Mouse (Mus musculus) right cerebral cortex, postnatal 14 days (tissue): ENCODE results near the gene Slc35c1.
A peak's percentile ranks its signal among the peaks of the same experiment; 100 is the strongest.

Experiments used
- DNase-seq: peaks from one replicate; pipeline ENCODE4 v3.0.0; 2022

Slc35c1 gene

DNA sequence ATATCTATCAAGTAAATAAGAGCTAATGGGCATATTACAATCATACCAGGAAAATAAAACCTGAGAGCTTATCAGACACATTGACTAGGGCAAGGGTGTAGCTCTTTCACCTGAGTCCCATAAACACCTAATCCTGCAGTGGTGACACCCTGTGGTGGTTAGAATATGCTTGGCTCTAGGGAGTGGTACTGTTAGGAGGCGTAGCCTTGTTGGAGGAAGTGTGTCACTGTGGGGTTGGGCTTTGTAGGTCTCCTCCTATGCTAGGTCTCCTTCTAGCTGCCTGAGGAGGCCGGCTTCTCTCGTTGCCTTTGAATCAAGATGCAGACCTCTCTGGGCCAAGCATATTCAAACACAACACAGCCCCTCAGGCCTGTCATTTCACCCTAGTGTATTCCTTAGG, 14.6 kb upstream of the Slc35c1 start:
- no peak for DNase-seq

DNA sequence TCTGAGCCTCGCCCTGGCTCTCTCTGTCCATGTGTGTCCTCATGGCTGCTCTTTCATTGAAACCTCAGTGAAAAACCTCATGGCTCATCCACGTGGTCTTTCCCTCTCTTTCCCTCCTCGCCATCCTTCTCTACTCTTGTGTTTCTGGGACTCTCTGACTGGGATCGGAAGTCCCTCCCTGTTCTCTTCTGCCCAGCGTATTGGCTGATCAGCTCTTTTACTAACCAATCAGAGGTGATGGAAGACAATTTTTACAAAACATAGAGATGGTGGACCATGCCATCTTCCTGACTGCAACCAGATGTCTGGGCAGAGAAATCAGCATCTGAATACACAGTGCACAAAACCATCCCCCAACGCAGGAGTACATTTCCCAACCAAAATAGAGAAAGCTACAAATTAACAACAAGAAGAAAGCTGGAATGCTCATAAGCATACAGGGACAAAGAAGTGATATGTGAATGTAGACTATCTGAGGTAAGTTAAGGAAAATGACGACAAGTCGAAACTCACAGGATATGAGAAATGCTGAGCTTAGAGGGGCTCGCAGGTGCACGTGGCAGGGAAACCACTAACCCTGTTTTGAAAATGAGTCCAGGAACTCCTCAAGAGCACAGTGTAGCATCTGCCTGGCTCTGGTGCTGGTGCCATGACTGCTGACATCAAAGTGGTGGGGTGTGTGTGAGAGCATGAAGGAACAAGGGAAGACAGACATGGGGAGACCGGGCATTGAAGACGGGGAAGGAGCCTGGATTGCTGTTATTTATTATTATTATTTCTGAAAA, 11.7 kb upstream of the Slc35c1 start:
- DNase-seq, result no peak

DNA sequence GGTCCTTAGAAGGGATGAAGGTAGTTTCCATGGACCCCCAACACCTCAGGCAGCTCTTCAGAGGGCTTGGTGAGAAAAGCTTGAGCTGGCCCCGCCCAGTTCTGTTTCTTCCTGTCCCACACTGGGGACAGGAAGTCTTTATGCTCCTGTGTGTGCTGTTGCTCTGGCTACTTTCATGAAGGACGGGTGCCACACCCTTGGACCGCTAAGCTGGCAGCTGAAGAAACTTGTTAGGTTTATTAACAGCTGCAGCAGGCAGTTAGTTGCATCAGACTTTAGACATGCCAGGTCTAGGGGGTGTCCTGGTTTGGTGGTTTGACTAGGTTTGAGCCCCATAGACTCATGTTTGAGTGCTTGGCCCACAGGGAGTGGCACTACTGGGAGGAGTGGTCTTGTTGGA, 4.4 kb upstream of the Slc35c1 start:
- no peak for DNase-seq

DNA sequence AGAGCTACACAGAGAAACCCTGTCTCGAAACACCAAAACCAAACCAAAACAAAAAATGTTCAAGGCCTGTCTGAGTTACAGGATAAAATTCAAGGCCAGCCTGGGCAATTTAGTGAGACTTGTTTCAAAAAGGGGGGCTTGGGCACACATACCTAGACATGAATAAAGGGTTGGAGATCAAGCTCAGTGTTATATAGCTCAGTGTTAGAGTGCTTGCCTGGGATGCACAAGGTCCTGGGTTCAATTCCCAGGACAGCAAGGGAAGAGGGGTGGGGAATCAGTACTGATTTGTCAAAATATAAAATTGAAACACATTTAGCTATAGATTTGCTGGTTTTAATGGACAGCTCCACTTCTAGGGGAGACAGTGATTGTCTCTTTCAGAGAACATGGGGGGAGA, 877 bp upstream of the Slc35c1 start:
- DNase-seq, result no peak

DNA sequence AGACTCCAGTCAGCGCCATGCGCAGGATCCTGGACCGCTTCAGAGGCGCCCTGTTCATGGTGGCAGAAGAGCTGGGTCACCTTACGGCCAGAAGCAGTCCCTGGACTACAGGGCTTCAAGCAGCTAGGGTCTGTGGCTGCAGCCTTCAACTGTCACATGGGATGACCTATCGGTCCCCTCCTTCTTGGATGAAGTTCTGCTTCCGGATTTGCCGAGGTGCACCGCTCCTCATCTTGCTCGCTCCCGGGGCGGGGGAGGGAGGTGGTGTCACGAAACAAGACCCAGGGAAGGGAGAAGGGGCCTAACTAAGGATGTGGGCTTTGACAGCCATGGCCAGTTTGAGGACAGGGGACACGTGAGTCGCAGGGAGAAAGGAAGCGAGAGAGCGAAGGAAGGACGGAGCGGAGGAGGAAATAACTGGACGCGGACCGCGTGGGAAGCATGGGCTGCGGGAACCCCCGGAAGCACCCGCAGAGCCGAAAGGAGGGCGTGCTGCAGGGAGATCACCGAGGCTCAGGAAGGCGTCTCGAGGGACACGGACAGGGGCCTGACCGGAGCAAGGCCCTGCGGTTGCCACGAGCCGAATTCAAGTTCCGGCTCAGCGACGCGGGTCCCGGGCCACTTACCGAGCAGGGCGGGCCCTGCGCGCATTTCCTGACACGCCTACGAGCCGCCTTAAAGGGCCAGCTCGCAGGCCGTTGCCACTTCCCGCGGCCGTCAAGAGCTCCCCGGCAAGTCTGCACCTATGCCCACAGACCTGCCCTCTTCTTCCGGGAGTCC, 1.0 kb downstream of the Slc35c1 start:
- DNase-seq, result peak; percentile 79

DNA sequence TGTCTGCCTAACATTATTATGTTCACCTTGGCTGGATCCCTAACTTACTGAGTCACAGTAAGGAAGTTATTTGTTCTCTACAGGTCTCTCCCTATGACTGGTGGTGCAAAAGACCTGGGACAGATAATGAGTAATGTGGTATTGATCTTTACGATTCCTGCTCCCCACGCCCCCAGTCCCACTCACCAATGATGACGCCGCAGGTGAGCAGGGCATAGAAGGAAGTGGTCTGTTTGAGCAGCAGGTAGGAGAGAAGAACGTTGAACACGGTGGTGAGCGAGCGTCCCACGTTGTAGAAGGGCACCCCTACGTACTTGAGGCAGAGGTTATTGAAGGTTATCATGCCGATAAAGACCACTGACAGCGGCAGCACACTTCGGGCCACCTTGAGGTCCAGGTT, 1.9 kb downstream of the Slc35c1 start:
- no peak for DNase-seq

DNA sequence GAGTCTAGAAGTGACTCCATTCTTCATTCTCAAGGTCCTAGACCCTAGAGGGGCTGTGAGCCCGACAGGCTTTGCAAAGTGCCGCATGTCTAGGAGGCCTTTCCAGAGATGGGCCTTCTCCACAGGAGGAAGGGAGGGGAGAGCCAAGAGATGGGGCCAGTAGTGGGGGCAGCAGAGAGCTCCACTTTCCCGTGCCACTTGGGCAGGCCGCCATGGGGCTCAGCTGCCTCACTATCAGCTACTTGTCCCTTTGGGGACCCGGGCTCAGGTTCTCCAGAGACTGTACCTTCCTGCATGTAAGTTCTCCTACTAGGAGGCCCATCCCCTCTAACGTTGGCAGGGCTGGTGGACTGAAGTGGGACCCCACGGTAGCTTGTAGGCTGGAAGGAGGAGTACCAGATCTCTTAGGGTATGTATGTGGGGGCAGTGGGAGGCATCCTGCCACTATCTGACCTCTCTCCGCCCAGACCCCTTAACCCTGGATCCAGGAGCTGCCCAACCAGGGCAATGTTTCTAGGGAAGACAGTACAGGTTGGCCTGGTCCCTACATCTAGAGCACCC, 3.3 kb downstream of the Slc35c1 start:
- peak; percentile 23 for DNase-seq

DNA sequence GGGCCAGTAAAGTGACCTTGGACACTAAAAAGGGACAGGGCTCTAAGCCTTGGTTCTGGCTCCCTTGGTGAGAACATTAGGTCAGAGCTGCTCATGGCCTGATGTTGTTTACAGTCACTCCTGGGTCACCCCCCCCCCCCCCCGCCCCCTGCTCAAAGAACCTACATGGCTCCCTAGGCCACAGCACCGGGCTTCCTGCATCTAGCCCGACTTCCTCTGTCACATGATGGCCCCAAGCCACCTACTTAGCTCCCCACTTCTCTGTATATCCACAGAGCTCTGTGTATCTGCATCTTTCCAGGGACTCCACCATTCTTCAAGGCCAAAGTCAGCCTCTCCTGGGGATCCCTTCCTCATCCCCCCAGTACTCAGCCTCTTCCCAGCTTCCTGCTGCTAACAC, 4.6 kb downstream of the Slc35c1 start:
- no peak for DNase-seq

DNA sequence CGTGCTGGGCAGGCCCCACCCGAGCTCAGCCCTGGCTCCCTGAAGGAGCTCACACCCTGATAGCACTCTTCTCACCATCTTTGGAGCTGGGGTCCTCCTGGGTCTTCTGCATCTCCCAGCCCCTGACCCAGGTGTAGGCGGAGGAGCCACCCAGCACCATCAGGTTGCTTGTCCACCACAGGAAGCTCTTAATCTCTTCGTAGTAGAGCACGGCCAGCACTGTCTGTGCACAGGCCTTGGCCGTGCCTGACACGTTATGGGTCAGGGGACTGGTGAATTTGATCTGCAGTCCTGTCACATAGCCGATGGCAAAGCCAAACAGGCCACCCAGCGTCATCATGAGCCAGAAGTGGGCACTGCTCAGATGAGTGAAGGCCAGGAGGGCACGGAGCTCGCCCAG, 6.2 kb downstream of the Slc35c1 start:
- no peak for DNase-seq

DNA sequence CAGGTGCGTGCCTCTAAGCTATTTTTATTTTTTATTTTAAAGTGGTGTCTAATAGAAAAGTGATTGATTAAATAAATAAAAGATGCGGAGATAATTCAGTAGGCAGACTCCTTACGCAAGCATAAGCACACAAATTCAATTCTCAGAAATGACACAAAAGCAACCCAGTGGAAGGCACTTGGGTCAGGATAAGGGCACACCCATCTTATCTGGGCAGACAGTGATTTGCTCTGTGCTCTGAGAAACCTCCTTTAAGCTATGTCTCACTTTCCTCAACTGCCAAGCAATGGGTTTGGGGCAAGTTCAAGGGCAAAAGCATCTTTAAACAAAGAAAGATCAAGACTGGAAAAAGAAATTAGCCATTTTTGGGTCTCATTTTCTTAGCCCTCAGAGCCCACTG, 9.2 kb downstream of the Slc35c1 start:
- DNase-seq, result no peak

DNA sequence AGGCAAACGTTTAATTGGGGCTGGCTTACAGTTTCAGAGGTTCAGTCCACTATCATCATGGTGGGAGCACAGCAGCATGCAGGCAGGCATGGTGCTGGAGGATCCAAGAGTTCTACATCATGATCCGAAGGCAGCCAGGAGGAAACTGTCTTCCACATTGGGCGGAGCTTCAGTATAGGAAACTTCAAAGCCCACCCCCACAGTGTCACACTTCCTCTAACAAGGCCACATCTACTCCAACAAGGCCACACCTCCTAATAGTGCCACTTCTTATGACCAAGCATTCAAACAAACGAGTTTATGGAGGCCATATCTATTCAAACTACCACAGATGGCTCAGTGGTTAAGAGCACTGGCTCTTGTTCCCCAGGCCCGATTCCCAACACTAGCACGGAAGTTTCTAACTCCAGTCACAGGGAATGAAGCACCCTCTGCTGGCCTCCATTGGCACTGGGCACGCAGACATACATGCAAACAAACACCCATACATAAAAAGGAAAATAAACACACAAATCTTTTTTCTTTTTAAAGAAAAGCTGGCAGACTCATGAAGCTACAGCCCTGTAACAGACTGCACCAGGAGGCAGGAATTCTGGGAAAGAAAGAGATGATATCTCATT, 13.1 kb downstream of the Slc35c1 start:
- DNase-seq, result no peak

DNA sequence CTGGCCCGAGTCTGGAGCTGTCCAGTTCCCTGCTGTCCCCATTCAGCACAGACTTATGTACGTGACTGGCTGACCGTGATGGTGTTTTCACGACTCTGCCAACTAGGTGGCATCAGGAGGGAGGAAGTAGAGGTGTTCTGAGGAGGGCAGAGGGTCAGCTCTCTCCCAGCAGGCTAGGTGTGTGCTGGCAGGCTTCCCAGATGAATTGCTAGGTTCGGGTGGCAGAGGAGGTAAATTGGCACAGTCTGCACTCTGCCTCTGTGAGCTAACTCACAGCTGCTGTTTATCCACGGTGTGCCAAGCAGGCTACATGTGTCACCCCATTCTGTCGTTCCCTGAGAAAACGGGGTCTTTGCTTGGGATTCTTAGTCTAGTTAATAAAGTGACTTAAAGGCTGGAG, 13.7 kb downstream of the Slc35c1 start:
- DNase-seq, result no peak

DNA sequence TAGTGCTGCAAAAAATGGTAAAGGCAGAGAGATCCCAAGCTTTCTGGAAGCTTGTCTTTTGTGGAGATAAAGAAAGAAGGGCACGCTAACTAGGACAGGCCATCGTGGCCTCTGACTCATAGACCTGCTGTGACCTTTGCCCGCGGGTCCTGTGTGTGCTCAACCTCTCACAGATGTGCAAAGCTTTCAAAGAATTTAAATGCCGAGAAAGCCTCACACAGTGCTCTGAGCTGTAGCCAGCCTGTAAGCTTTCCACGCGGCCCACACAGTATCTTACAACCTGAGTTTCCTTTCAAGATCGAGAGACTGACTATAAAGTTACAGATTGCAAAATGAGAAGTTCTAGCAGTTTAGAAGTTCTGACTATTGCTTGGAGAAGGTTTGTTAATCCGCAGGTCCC, 14.4 kb downstream of the Slc35c1 start:
- no peak for DNase-seq

DNA sequence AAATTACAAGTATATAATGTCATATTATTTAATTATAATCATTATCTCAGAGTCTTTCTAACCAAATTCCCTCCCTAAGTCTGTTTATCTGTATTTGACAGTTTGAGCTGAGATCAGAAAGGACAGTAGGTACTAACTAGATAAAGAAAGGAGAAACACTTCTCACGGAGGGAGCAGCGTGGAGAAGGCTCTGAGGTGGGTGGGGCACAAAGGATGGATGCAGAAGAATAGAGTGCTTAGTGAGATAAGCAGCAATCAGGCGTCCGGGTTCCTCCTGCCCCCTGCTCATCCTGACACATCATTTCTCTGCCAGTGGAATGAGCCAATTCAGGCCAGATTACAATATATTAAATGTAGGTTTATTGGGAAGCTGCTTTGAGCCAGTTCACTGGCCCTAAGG, 16.0 kb downstream of the Slc35c1 start:
- DNase-seq, result no peak

DNA sequence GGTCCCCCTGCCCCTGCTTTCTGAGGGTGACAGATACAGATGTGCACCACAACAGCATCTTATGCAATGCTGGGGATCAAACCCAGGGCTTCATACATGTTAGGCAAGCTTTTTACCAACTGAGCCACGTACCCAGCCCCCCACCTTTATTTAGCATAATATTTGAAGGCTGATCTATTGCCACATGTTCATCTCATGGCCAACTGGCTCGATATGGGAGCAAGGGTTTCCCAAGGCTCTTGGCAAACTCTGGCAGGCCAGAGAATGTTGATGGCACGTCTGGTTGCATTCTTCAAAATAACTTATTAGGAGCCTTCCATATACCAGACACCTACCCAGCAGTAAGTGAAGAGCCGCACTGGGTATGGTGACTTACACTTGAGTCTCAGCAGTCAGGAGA, 17.0 kb downstream of the Slc35c1 start:
- no peak for DNase-seq

DNA sequence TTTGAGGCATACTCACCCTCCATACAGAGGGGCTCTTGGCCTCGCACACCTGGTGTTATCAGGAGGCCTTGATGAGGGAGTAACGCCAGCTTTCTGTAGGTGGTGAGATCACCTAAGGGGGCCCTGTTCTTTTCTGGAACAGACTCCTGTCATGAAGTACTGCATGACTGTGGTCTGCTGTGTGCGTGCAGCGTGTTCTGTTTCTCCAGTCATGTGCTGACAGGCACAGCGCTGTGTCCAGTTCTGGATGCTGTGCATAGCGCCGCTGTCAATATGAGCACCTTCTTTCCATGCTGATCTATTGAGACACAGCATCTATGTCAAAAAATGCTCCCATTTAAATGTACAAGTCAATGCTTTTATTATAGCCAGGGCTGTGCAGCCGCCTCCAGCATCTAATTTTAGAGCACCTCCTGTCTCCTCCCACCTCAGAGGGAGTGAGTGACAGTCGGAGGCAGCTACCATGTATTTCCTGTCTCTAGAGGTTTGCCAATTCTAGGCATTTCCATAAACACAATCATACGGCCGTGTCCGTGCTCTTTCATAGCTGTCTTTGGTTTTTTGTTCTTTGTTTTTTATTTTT, 17.8 kb downstream of the Slc35c1 start:
- peak; percentile 28 for DNase-seq

DNA sequence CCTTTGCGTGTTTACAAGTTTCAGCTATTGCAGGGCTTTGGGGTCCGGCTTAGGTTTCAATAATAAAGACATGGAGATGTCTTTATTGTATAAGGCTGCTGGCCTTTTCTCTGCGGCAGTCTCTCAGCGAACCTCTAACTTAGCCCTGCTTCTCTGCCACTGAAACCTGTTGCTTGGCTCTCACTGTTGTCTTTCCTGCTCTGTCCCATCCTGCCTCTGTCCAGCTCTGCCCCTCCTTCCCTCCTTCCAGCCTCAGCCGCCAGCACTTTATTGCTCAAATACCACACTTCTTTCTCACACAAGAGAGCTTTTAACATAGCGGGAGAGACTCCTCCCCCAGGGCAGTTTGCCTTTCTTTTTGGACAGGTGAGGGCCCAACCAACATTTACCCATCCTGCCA, 19.9 kb downstream of the Slc35c1 start:
- DNase-seq, result no peak

DNA sequence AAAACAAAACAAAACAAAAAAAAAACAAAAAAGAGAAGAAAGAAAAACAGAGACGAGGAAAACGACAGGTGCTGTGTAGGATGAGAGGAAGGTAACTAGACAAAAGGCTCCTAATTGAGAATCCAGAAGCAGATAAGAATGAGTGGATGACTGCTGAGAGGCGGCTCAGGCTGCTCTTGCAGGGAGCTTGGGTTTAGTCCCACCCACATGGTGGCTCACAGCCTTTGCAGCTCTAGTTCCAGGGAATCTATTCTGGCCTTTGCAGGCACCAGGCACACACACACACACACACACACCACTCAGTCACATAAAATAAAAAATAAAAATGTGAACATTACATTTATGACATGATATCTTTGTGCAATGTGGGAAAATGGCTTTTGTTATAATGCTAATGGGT, 21.8 kb downstream of the Slc35c1 start:
- no peak for DNase-seq

DNA sequence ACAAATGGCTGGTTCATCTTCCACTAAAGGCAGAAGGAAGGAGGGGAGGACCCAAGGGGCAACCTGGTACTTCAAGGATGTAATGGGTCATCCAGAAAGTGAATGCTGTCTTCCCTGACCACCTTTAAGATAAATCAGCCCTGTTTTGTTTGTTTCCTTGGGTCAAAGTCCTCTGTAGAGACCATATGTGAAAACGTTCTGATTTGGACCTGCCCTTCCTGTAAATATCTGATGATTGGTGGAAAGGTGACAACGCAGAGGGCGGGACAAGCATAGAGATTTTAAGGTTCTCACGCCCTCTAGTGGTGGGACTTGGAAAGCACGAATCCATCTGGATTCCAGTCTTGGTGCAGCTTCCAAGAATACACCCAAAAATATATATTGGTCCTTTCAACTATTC, 22.5 kb downstream of the Slc35c1 start:
- DNase-seq, result peak; percentile 77

DNA sequence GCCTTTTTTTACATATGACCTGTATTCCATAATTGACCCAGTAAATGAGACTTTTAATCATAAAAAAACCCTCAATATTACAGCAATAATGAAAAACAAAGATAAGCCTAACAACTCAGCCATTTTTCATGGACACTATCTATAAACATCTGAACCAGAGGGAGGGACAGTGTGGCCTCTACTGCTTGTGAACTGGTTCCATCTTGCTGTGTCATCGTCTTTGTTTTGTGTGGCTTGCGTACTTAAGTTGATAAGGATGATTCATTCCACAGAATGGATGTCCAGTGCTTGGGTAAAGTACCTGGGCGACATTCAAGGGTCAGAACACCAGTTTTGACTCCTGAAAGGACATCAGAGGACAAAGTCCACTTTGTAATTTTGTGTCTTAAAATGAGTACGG, 23.0 kb downstream of the Slc35c1 start:
- DNase-seq, result no peak

DNA sequence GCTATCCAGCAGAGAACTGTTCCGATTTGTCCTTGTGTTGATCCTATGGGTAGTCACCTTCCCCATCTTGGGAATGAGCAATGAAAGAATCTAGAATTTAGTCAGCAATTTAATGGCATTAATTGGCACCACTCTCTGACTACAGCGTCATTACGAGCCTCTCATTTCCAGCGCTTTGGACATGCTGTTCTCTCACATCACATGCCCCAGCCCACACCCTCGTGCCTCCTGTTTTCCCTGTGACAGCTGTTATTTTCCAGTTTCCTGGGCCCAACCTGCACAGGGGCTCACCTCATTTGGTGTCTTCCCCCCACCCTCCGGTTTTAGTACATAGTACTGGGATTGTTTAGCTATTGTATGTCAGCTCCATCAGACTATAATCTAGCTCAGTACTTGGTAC, 25.3 kb downstream of the Slc35c1 start:
- no peak for DNase-seq

DNA sequence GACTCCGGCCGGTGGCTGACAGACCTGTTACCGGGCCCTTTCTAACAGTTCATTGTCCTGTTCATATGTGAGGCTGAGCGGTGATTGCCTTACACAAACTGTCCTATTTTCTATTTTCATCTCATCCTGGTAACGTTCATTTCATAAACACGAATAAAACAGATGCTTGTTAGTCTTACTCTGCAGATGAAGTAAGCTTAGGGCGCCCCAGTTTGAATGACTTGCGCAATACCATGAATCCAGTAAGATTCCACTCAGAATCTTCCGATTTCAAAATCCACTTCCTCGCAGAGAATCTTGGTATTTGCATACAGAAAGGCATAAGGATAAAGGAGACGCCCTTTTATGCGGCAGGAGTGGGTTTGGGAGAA, 26.0 kb downstream of the Slc35c1 start:
- DNase-seq, result no peak

DNA sequence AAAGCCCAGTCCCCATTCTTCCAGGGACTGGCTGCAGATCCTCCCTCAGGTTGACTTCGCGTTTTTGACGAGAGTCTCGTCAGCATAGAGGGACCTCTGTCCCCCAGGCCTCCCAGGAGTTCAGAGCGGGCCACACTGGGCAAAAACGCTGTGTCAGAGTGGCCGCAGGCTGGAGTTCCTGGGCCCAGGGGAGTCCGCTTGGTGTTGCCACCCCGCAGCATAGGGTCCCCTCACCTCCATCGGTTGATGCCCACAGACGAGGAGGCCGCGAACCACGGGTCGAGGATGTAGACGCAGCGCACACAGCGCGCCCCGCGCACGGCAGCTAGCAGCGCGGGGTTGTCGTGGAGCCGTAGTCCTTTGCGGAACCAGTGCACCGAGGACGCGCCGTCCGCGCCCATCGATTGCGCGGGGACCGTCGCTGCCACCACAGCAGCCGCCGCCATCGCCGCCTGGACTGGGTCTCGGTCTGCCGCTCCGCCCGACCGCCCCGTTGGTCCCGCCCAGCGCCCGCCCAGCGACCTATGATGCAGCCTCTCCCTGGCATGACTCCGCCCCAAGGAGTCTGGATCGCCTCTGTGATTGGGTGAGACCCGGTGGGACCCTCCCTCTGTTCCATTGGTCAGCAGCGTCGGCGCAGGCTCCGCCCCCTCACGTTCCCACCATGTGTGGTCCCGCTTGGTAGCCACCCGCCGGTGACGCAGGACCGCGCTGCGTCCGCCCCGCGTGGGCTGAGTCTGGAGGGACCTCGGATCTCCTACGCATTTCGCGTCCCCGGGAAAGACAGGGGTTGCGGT, 26.6 kb downstream of the Slc35c1 start, which contains the start of gene Cry2:
Cry2 (minus strand) TSS at position 466 of the 797 bp plus-strand sequence.
- peak; percentile 98 for DNase-seq
